Mouse (Mus musculus) embryonic facial prominence, embryonic 15.5 days (tissue): ENCODE measurements around the gene 4930550C14Rik. TPM values are rescaled to one million over a fixed set of nuclear protein-coding genes. Genes with fewer than 3 reads are reported as not detected.

ENCODE experiments used
- ATAC-seq: fragments of 200-750 bp; cut with Nextera tagmentation; 2 replicates; pipeline ENCODE4 v1.8.0; 2017; ENCODE audit warnings: low read depth, moderate TSS enrichment; ENCODE audit not compliant: insufficient number of reproducible peaks, low FRiP score, low TSS enrichment
- H3K27ac ChIP-seq: fragments of 300-500 bp; sonication (generic); replicated peaks from 2 replicates; pipeline ENCODE4 v1.5.1; 2015; ENCODE audit warnings: mild to moderate bottlenecking, inconsistent platforms
- H3K27me3 ChIP-seq: fragments of 300-500 bp; sonication (generic); 2 replicates; pipeline ENCODE4 v1.6.1; 2015; ENCODE audit warnings: inconsistent platforms
- H3K36me3 ChIP-seq: fragments of 300-500 bp; sonication (generic); 2 replicates; pipeline ENCODE4 v1.6.1; 2015; ENCODE audit warnings: mild to moderate bottlenecking, inconsistent platforms
- H3K4me1 ChIP-seq: fragments of 300-500 bp; sonication (generic); 2 replicates; pipeline ENCODE4 v1.6.1; 2015; ENCODE audit warnings: inconsistent platforms
- H3K4me2 ChIP-seq: fragments of 300-500 bp; sonication (generic); replicated peaks from 2 replicates; pipeline ENCODE4 v1.6.1; 2015; ENCODE audit warnings: mild to moderate bottlenecking, inconsistent platforms
- H3K4me3 ChIP-seq: fragments of 300-500 bp; sonication (generic); replicated peaks from 2 replicates; pipeline ENCODE4 v1.5.1; 2015; ENCODE audit warnings: mild to moderate bottlenecking, inconsistent platforms
- H3K9ac ChIP-seq: fragments of 300-500 bp; sonication (generic); 2 replicates; pipeline ENCODE4 v1.6.1; 2015; ENCODE audit warnings: inconsistent platforms
- H3K9me3 ChIP-seq: fragments of 300-500 bp; sonication (generic); replicated peaks from 2 replicates; pipeline ENCODE4 v1.6.1; 2016; ENCODE audit warnings: inconsistent platforms
- WGBS: fragments of 180-500 bp; shearing (Covaris S2); methylation state at CpG from one replicate; pipeline ENCODE4 v1.1.7; 2015; 5-methylcytosine and 5-hydroxymethylcytosine counted together
- polyA plus RNA-seq: library from polyadenylated mRNA; unstranded; fragments of >200 nt; fragmentation: Nextera tagmentation; extraction: Ambion mirVana; gene quantifications from 2 replicates; pipeline ENCODE4 v1.2.1, GENCODE M21; 2015

Gene 4930550C14Rik
- polyA plus RNA-seq, 1 experiment from 2014 or later = 1.6 TPM

DNA sequence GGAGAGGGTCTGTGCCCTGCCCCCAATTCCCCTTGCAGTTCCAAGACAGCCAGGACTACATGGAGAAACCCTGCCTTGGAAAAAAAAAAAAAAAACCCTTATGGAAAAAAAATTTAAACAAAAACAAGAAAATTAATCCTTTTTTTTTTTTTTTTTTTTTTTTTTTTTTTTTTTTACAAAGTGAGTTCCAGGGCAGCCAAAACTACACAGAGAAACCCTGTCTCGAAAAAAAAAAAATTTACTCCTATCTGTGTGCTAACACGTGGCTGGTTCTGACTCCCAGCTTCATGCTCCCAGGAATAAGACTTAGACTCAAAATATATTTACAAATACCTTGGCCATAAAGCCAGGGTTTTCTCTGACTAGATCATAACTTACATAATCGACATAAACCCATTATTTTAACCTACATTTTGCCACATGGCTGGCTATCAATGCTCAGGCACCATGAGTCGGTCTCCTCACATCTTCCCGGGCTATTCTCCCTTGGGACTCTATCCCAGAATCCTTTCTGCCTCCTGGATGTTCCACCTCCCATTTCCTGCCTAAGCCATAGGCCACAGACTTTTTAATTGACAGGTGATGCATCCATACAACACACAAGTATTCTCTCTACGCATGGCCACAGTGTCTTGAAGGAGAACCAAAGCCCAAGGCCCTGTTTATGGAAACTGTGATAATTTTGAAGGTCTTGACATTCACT lies 2.1 kb downstream of the 4930550C14Rik start:
- peaks cover 6% of the 10 kb centered on the region; the same call in 1 of the 2 replicates for H3K36me3 ChIP-seq
- WGBS = 83% methylated on average over 6 of the region's 6 CpGs
- no peak overlapping the region for H3K27ac ChIP-seq

DNA sequence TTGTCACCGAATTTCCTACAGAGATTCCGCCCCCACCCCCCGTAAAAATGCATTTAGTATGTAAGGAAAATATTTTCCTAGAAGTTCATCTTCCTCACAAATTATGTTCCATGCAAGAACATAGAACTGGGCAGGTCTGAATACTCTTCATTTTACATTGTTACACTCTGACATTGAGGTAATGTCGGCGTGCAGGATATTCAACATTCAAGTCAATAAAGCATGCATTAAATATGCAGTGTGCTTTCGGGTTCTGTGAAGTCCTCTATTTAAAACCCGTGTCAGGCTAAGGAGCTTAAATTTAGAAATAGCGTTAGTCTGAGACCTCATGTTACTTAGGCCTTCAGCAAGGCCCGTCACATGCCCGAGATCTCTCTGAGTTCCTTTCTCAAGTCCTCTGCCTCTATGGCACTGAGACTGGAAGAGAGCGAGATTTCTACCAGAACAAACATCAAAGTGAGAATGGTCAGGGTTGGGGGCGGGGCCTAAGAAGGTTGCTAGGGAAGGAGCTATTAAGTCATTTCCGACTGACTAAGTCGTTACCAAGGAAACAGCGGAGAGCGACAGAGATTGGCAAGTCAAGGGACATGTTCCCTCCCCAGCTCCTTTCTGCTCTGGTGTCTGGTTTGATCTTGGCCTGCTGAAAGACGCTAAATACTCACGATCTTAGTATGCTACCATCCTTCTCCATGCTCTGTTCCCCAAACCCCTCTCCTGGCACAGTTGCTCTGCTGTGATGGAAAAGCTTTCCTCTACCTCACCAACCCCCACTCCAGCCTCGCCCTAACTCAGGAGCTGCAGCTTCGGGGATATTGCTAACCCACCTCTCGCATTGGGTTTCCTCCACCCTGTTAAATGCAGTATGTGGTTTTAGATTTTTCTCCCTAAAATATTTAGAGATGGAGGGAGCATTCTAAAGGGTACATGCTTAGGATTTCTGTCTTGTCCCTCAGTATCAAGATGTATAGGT lies 2.9 kb downstream of the 4930550C14Rik start:
- Histone ChIP-seq H3K27ac (peak overlapping the region; percentile 77), H3K27me3 (no peaks in the 10 kb centered on the region), H3K4me1 (peaks cover 18% of the 10 kb centered on the region), H3K36me3 (peaks cover under 1% of the 10 kb centered on the region; the same call in 1 of the 2 replicates), H3K4me3 (peak overlapping the region; percentile 41), H3K4me2 (peak overlapping the region; percentile 50), H3K9me3 (no peaks in the 10 kb centered on the region), H3K9ac (peak overlapping the region; percentile 31)
- 26% methylated on average over 21 of the region's 21 CpGs for WGBS
- peak; percentile 81 for ATAC-seq

More for the DNA sequence above, 2.1 kb downstream of the 4930550C14Rik start:
- no peak overlapping the region for H3K9ac ChIP-seq
- H3K4me2 ChIP-seq = peak overlapping the region; percentile 50; the same call in 1 of the 2 replicates
- ATAC-seq = no peak
- no peaks in the 10 kb centered on the region for H3K27me3 ChIP-seq
- peaks cover 18% of the 10 kb centered on the region for H3K4me1 ChIP-seq
- no peak overlapping the region for H3K4me3 ChIP-seq
- H3K9me3 ChIP-seq = no peaks in the 10 kb centered on the region

DNA sequence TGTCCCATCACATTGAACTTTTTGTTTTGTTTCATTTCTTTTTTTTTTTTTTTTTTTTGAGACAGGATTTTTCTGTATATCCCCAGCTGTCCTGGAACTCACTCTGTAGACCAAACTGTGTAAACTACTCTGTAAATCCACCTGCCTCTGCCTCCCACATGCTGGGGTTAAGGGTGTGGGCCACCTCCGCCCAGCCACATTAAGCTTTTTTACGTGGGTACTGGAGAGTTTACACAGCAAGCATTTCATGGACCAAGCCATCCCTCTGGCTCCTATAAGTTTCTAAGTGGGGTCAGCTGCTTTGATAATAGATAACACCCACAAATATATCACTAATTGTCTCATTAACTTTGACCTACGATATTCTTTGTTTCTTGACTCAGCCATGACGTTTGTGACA lies 6.4 kb downstream of the 4930550C14Rik start:
- no peak overlapping the region for H3K9ac ChIP-seq
- H3K36me3 ChIP-seq = no peaks in the 10 kb centered on the region
- no peaks in the 10 kb centered on the region for H3K9me3 ChIP-seq
- H3K27me3 ChIP-seq = no peaks in the 10 kb centered on the region
- no peak overlapping the region for H3K27ac ChIP-seq
- peaks cover 10% of the 10 kb centered on the region for H3K4me1 ChIP-seq
- H3K4me2 ChIP-seq = no peak overlapping the region
- no peak overlapping the region for H3K4me3 ChIP-seq
- WGBS = 77% methylated on average over 4 of the region's 4 CpGs
- ATAC-seq = no peak

- no peak overlapping the region for H3K9ac ChIP-seq
- peaks cover 10% of the 10 kb centered on the region for H3K4me1 ChIP-seq
- no peak overlapping the region for H3K27ac ChIP-seq
- no peak overlapping the region for H3K4me3 ChIP-seq
- H3K36me3 ChIP-seq = no peaks in the 10 kb centered on the region
- H3K27me3 ChIP-seq = no peaks in the 10 kb centered on the region
- WGBS = 50% methylated on average over 2 of the region's 2 CpGs
- H3K9me3 ChIP-seq = no peaks in the 10 kb centered on the region
- ATAC-seq = no peak
- H3K4me2 ChIP-seq = no peak overlapping the region
Measured at GRCm38 (mm10) chr9:53408953-53409361, 6.8 kb downstream of the 4930550C14Rik start.

DNA sequence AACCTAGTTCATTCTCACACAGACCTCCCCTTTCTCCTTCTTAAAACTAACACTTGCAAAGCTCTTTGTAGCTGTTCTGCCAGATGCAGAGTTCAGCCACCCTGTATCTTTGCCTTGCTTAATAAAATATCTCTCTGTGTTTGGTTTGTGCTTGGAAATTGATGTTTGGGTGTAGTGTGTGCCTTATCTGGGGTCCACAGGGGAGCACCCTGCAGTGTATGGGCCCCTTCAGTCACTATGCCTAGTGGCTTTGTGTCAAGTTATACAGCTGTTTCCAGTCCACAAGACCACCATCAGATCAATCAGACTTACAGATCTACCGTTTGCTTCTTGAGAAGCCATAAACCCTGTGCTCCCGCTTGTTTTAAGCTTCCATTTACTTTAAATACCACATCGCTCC lies 7.3 kb downstream of the 4930550C14Rik start:
- Histone ChIP-seq H3K9me3 (no peaks in the 10 kb centered on the region), H3K36me3 (no peaks in the 10 kb centered on the region), H3K27me3 (no peaks in the 10 kb centered on the region), H3K4me2 (no peak overlapping the region), H3K9ac (no peak overlapping the region), H3K4me3 (no peak overlapping the region), H3K27ac (no peak overlapping the region), H3K4me1 (peaks cover 10% of the 10 kb centered on the region)
- no peak for ATAC-seq
- 80% methylated on average over 3 of the region's 3 CpGs for WGBS

DNA sequence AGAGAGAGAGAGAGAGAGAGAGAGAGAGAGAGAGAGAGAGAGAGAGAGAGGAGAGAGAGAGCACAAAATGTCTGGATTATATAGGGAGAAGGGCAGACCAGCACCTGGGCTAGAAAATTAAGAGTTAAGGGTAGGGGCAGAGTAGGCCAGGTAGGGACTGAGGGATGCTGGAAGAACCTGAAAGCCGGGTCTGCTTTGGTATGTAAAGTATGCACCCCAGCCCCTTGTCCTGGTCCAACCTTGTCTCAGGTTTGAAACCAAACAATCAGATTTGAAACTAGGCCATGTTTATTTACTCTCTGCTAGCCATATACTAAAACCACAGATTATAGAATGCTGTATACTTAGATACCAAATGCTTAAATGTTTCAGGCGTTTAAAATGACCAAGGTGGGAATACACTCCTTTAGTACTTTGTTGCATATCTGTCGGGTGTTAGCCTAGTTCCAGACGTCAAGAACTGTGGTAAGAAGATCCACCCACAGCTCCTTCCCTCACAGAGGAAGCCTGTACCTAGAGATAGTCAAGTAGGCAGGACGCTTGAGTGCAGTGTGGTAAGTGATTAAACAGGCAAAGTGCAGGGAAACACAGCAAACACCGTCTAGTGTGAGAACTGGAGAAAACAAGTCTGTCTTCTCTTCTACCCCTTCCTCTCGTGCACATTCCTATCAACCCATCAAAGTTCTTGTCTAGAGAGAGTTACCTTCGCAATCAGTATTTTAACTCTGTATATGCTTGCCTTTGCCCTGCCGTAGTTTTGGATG lies 20.2 kb downstream of the 4930550C14Rik start:
- ATAC-seq = no peak
- H3K27ac ChIP-seq = no peak overlapping the region
- 61% methylated on average over 9 of the region's 9 CpGs for WGBS

GRCm38 (mm10) chr9:53426726-53427125 lies 24.6 kb downstream of the 4930550C14Rik start:
- Histone ChIP-seq H3K36me3 (no peaks in the 10 kb centered on the region), H3K4me2 (no peak overlapping the region), H3K27me3 (no peaks in the 10 kb centered on the region), H3K4me3 (no peak overlapping the region), H3K9me3 (no peaks in the 10 kb centered on the region), H3K9ac (no peak overlapping the region), H3K27ac (no peak overlapping the region), H3K4me1 (no peaks in the 10 kb centered on the region)
- WGBS = 95% methylated on average over 3 of the region's 3 CpGs
- no peak for ATAC-seq

More for the DNA sequence above, 20.2 kb downstream of the 4930550C14Rik start:
- Histone ChIP-seq H3K9me3 (no peaks in the 10 kb centered on the region), H3K4me1 (no peaks in the 10 kb centered on the region), H3K27me3 (no peaks in the 10 kb centered on the region), H3K36me3 (no peaks in the 10 kb centered on the region), H3K4me3 (no peak overlapping the region), H3K4me2 (no peak overlapping the region), H3K9ac (no peak overlapping the region)

DNA sequence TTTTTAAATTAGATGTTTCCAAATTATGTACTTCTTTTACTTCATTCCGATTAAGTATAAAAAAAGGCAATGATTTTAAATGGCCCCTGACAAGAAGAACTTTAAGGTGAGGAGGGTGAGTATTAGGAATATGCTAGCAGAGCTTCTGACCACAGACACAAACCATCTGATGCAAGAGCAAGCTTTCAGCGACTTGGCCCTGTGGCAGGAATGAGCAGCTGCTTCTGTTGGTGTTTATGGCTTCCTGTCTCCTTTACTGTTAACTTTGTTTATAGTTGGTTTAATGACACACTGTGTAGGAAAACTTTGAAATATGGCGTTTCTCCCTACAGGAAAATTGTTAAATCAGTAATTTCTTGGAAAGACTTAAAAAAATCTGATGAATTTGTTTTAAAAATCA lies 25.5 kb downstream of the 4930550C14Rik start:
- Histone ChIP-seq H3K9ac (no peak overlapping the region), H3K9me3 (no peaks in the 10 kb centered on the region), H3K4me3 (no peak overlapping the region), H3K27ac (no peak overlapping the region), H3K36me3 (no peaks in the 10 kb centered on the region), H3K4me2 (no peak overlapping the region), H3K4me1 (no peaks in the 10 kb centered on the region), H3K27me3 (no peaks in the 10 kb centered on the region)
- no peak for ATAC-seq
- 69% methylated on average over 3 of the region's 3 CpGs for WGBS

GRCm38 (mm10) chr9:53435830-53436570 lies 33.9 kb downstream of the 4930550C14Rik start:
- H3K27ac ChIP-seq = no peak overlapping the region

DNA sequence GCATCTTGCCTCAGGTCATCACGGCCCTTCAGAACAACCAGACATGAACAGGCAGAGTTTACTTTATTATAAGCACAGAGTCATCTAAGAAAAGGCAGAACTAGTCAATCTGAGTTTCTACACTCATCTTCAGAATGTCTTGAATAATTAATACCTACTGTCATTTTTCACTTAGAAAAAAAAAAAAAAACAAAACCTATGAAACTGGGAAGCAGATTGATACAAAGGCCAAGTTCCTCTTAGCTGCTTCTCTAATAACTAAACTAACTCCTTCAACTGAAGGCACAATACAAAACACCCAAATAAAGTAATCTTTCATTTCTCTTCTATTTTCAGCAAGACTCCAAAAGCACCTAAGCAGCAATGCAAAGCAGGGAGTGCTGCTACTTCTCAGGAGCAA lies 48.5 kb downstream of the 4930550C14Rik start:
- H3K4me1 ChIP-seq = no peaks in the 10 kb centered on the region
- no peaks in the 10 kb centered on the region for H3K9me3 ChIP-seq
- 81% methylated on average over 1 of the region's 1 CpGs for WGBS
- ATAC-seq = no peak
- no peak overlapping the region for H3K4me2 ChIP-seq
- no peak overlapping the region for H3K4me3 ChIP-seq
- no peak overlapping the region for H3K27ac ChIP-seq
- H3K9ac ChIP-seq = no peak overlapping the region
- H3K27me3 ChIP-seq = no peaks in the 10 kb centered on the region
- H3K36me3 ChIP-seq = peaks cover 46% of the 10 kb centered on the region

More at GRCm38 (mm10) chr9:53435830-53436570, 33.9 kb downstream of the 4930550C14Rik start:
- no peak overlapping the region for H3K4me3 ChIP-seq
- H3K36me3 ChIP-seq = peaks cover 22% of the 10 kb centered on the region
- no peak for ATAC-seq
- H3K27me3 ChIP-seq = no peaks in the 10 kb centered on the region
- no peaks in the 10 kb centered on the region for H3K4me1 ChIP-seq
- no peak overlapping the region for H3K9ac ChIP-seq
- no peaks in the 10 kb centered on the region for H3K9me3 ChIP-seq
- H3K4me2 ChIP-seq = no peak overlapping the region
- 88% methylated on average over 14 of the region's 14 CpGs for WGBS
